Mouse (Mus musculus): ENCODE results near the gene Olfr616. TPM values are rescaled to one million over a fixed set of nuclear protein-coding genes. Genes with fewer than 3 reads are reported as not detected.

Olfr616 gene
- polyA plus RNA-seq, 1 experiment from 2014 or later = not detected

Small RNA genes within 50 kb of the gene (microRNA-seq; reads per million reads assigned to microRNA genes)
- not detected for gene Gm26506

Other genes with a start within 250 kb of the Olfr616 start
- not detected in 2 replicates for gene Olfr598, start 245.6 kb downstream of the Olfr616 start, polyA plus RNA-seq (2015; fragmentation: Nextera tagmentation; extraction: Ambion mirVana)
- gene Olfr599, start 233.2 kb downstream of the Olfr616 start, polyA plus RNA-seq (2015; fragmentation: Nextera tagmentation; extraction: Ambion mirVana) = not detected in 2 replicates
- gene Olfr600, start 219.5 kb downstream of the Olfr616 start, polyA plus RNA-seq (2015; fragmentation: Nextera tagmentation; extraction: Ambion mirVana) = not detected in 2 replicates
- not detected in 2 replicates for gene Olfr601, start 206.5 kb downstream of the Olfr616 start, polyA plus RNA-seq (2015; fragmentation: Nextera tagmentation; extraction: Ambion mirVana)
- gene Olfr603, start 183.0 kb downstream of the Olfr616 start, polyA plus RNA-seq (2015; fragmentation: Nextera tagmentation; extraction: Ambion mirVana) = not detected in 2 replicates
- not detected in 2 replicates for gene Usp17lc, start 154.1 kb downstream of the Olfr616 start, polyA plus RNA-seq (2015; fragmentation: Nextera tagmentation; extraction: Ambion mirVana)
- not detected in 2 replicates for gene Olfr605, start 123.7 kb downstream of the Olfr616 start, polyA plus RNA-seq (2015; fragmentation: Nextera tagmentation; extraction: Ambion mirVana)
- not detected in 2 replicates for gene Olfr606, start 120.1 kb downstream of the Olfr616 start, polyA plus RNA-seq (2015; fragmentation: Nextera tagmentation; extraction: Ambion mirVana)
- not detected in 2 replicates for gene Olfr607, start 105.0 kb downstream of the Olfr616 start, polyA plus RNA-seq (2015; fragmentation: Nextera tagmentation; extraction: Ambion mirVana)
- gene Olfr608, start 99.3 kb downstream of the Olfr616 start, polyA plus RNA-seq (2015; fragmentation: Nextera tagmentation; extraction: Ambion mirVana) = not detected in 2 replicates
- gene Olfr609, start 71.1 kb downstream of the Olfr616 start, polyA plus RNA-seq (2015; fragmentation: Nextera tagmentation; extraction: Ambion mirVana) = not detected in 2 replicates
- gene Olfr610, start 57.0 kb downstream of the Olfr616 start, polyA plus RNA-seq (2015; fragmentation: Nextera tagmentation; extraction: Ambion mirVana) = not detected in 2 replicates
- not detected in 2 replicates for gene Olfr611, start 48.3 kb downstream of the Olfr616 start, polyA plus RNA-seq (2015; fragmentation: Nextera tagmentation; extraction: Ambion mirVana)
- not detected in 2 replicates for gene Olfr612, start 26.4 kb downstream of the Olfr616 start, polyA plus RNA-seq (2015; fragmentation: Nextera tagmentation; extraction: Ambion mirVana)
- gene Olfr613, start 21.1 kb downstream of the Olfr616 start, polyA plus RNA-seq (2015; fragmentation: Nextera tagmentation; extraction: Ambion mirVana) = not detected in 2 replicates
- gene Olfr615, start 13.1 kb downstream of the Olfr616 start, polyA plus RNA-seq (2015; fragmentation: Nextera tagmentation; extraction: Ambion mirVana) = not detected in 2 replicates
- not detected in 2 replicates for gene Olfr617, start 3.9 kb upstream of the Olfr616 start, polyA plus RNA-seq (2015; fragmentation: Nextera tagmentation; extraction: Ambion mirVana)
- gene Olfr618, start 21.0 kb upstream of the Olfr616 start, polyA plus RNA-seq (2015; fragmentation: Nextera tagmentation; extraction: Ambion mirVana) = not detected in 2 replicates
- gene Olfr619, start 31.4 kb upstream of the Olfr616 start, polyA plus RNA-seq (2015; fragmentation: Nextera tagmentation; extraction: Ambion mirVana) = not detected in 2 replicates
- gene Olfr620, start 43.4 kb upstream of the Olfr616 start, polyA plus RNA-seq (2015; fragmentation: Nextera tagmentation; extraction: Ambion mirVana) = not detected in 2 replicates
- not detected in 2 replicates for gene Olfr622, start 73.6 kb upstream of the Olfr616 start, polyA plus RNA-seq (2015; fragmentation: Nextera tagmentation; extraction: Ambion mirVana)
- gene Olfr623, start 94.6 kb upstream of the Olfr616 start, polyA plus RNA-seq (2015; fragmentation: Nextera tagmentation; extraction: Ambion mirVana) = not detected in 2 replicates
- gene Olfr624, start 102.0 kb upstream of the Olfr616 start, polyA plus RNA-seq (2015; fragmentation: Nextera tagmentation; extraction: Ambion mirVana) = 0.02 and 0.04 TPM in 2 replicates
- gene Olfr625-ps1, start 113.6 kb upstream of the Olfr616 start, polyA plus RNA-seq (2015; fragmentation: Nextera tagmentation; extraction: Ambion mirVana) = not detected in 2 replicates
- gene Olfr243, start 145.5 kb upstream of the Olfr616 start, polyA plus RNA-seq (2015; fragmentation: Nextera tagmentation; extraction: Ambion mirVana) = not detected in 2 replicates
- not detected in 2 replicates for gene Olfr628, start 161.2 kb upstream of the Olfr616 start, polyA plus RNA-seq (2015; fragmentation: Nextera tagmentation; extraction: Ambion mirVana)
- not detected in 2 replicates for gene Olfr629, start 175.8 kb upstream of the Olfr616 start, polyA plus RNA-seq (2015; fragmentation: Nextera tagmentation; extraction: Ambion mirVana)
- gene Olfr630, start 188.2 kb upstream of the Olfr616 start, polyA plus RNA-seq (2015; fragmentation: Nextera tagmentation; extraction: Ambion mirVana) = not detected in 2 replicates
- gene Olfr69, start 202.5 kb upstream of the Olfr616 start, polyA plus RNA-seq (2015; fragmentation: Nextera tagmentation; extraction: Ambion mirVana) = not detected in 2 replicates
- gene Olfr68, start 210.6 kb upstream of the Olfr616 start, polyA plus RNA-seq (2015; fragmentation: Nextera tagmentation; extraction: Ambion mirVana) = not detected in 2 replicates
- gene Olfr67, start 222.7 kb upstream of the Olfr616 start, polyA plus RNA-seq (2015; fragmentation: Nextera tagmentation; extraction: Ambion mirVana) = not detected in 2 replicates
- 2,178 and 2,179 TPM in 2 replicates for gene Hbb-bt, start 244.9 kb upstream of the Olfr616 start, polyA plus RNA-seq (2015; fragmentation: Nextera tagmentation; extraction: Ambion mirVana)